Mouse (Mus musculus): Measurements from ENCODE around the gene Syn2.

DNA sequence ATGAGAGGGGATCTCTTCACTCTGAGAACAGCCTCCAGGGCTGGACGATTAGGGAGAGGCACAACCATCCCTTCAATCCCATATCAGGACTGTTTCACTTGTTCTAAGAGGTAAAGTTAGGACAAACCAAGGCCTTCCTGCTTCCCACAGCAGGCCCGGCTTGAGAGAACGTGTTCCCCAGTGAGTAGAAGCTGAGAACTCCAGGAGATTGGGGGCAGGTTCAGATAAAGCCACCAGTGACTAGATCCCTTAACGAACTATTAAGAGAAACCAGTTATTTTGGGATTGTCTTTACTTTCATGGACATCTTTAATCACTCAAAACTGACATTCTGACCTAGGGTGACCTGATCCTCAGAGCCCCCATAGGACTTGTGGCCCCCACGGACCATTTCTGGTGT is 134.9 kb downstream of the Syn2 start:
- TF ChIP-seq CHD2 (IDR thresholded peaks at IDR 0.05; ENCODE audit: low read length) (no peak), CTCF (conservative IDR thresholded peaks at IDR 0.05 in 1 of 2, IDR thresholded peaks at IDR 0.05 in 1 of 2; ENCODE audit: low read depth in 2 of 2, low read length in 2 of 2) (no peak)
